Mouse (Mus musculus) effector memory CD4-positive, alpha-beta T cell, adult 5 months (primary cell): ENCODE results near the gene Psma6. TPM values are rescaled to one million over a fixed set of nuclear protein-coding genes. Genes with fewer than 3 reads are reported as not detected.

Experiments
- polyA plus RNA-seq: library from polyadenylated mRNA; unstranded; fragments of 100-300 nt; shearing (Covaris generic); gene quantifications from one replicate; pipeline ENCODE4 v1.2.1, GENCODE M21; 2017

The Psma6 gene
- 165 TPM for polyA plus RNA-seq

GRCm38 (mm10) chr12:55384023-55384749 is at the start of gene Psma6:
Gene Psma6 (plus strand): TSS chr12:55384222.

Other genes with a start within 250 kb of the Psma6 start
- gene Srp54b, start 229.1 kb upstream of the Psma6 start, polyA plus RNA-seq: 64.4 TPM
- not detected for gene 1700047I17Rik2, start 184.6 kb upstream of the Psma6 start, polyA plus RNA-seq
- 105 TPM for gene Srp54c, start 154.1 kb upstream of the Psma6 start, polyA plus RNA-seq
- 6.6 TPM for gene 1110008L16Rik, start 84.6 kb upstream of the Psma6 start, polyA plus RNA-seq
- 14.5 TPM for gene Ppp2r3c, start 81.2 kb upstream of the Psma6 start, polyA plus RNA-seq
- 2,506 TPM for gene Nfkbia, start 108.4 kb downstream of the Psma6 start, polyA plus RNA-seq
- not detected for gene Aldoart2, start 181.0 kb downstream of the Psma6 start, polyA plus RNA-seq
- not detected for gene Insm2, start 215.2 kb downstream of the Psma6 start, polyA plus RNA-seq